Mouse (Mus musculus): ENCODE results near the gene Tmem184b.

Gene Tmem184b

DNA sequence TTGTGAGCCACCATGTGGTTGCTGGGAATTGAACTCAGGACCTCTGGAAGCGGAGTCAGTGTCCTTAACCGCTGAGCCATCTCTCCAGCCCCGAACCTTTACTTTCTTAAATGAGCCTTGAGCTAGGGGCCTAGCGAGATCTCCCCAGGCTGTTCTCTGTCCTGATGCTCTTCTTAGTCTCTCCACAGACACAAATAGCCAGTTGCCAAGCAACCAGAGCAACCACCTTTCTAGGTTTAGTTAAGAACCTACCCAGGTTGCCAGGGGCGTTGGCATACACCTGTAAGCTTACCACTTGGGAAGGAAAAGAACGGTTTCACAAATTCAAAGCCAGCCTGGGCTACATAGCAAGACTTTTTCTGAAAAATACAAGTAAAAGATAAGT lies 73.4 kb downstream of the Tmem184b start:
- no peak for DNase-seq

- no peak for DNase-seq
Observed at GRCm38 (mm10) chr15:79329346-79329978, 73.9 kb downstream of the Tmem184b start.

- no peak for DNase-seq
Observed at GRCm38 (mm10) chr15:79328939-79329275, 74.5 kb downstream of the Tmem184b start.

DNA sequence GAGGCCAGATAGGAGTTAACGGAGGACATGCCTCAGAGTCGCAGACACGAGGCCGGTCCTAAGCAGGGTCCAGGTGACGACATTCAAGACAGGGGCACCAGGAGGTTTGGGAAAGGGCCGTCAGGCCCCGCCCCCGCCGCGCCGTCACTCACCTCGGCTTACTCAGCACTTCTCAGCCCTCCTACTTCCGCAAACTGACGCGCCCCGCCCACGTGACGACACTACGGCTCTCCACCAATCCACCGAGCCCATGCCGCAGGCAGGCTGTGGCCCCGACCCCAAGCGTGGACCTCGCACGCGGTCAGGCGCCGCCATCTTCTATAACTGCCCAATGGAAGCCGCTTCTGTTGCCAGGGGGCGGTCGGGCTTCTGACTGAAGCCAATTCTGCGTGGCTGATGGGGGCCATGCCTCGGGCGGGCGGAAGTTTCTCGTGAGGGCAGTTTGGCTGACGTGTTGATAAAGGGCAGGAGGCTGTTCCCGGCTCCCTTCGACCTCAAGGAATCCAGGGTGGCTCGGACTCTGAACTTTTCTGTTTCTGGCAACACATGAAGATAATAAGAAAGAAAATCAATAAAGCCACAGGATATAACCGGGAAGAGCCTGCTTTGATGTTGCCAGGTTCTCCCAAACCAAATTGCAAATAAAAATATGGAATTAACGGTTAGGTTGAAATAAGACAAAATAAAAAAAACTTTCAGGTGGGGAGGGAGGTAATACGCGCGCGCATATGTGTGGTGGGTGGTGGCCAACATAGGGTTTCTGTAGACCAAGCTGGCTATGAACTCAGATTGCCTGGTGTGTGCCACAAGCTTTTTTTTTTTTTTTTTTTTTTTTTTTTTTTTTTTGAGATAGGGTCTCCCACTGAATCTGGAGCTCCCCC lies 75.1 kb downstream of the Tmem184b start, which contains the start of gene Pla2g6:
Gene Pla2g6, minus strand, starts transcription at position 333 of the 881 bp plus-strand sequence.
- peak; percentile 97 to 99 for DNase-seq

DNA sequence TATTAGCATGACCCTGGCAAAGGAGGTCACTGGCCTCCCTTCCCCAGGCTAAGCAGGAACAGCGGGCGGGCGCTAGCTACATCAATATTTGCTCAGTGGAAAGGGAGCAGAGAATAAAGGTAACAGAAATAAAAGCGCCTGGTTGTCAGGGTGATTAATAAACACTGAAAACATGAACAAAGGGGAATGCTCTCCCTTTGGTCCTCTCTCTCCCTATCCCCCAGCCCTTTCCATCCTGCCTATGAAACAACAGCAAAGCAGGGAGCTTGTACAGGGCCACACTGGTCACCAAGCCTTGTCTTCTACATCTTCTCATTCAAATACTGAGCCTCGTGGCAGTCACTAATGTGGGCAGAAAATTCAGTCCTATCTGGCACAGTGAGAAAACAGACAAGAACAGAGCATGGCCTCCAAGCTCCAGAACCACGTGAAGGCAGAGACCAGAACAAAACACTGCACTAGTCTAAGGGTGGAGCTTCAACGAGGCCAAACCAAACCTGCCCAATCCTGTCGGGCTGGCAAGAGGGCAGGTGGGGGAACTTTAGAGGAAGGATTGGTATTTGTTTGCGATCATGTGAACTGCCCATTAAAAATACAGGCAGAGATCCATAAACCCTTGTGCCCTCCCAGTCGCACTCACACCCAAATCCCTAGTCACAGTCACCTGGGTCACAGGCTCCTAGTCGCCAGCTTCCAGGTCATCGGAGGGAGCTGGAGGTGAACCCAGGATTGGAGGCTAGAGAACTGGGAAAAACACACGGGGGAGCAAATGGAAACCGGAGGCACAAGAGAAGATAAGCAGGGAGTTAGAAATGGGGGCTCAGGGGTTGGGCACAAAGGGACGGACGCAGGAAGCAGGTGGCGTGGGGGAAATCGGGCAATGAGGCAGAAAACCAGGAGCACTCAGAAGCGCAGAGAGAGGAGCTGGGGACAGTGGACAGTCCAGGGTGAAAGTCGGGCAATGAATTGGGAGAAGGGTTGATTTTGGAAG lies 76.1 kb downstream of the Tmem184b start:
- peak; percentile 44 to 52 for DNase-seq

DNA sequence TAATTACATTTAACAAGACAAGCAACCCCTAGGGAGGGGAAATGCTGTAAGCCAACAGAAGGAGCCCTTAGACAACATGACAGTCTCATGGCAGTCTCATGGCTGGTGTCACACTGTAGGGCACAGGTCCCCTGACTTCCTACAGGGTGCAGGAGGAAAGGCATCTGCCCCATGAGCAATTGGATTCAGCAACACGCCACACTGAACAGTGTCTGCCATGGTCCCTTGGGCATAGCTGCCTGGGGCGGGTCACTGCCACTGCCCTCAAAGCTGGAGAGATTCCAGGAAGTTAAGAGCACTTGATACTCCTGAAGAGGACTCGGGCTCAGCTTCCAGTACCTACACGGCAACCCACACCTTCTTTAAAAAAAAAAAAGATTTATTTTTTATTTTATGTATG lies 77.1 kb downstream of the Tmem184b start:
- no peak for DNase-seq

GRCm38 (mm10) chr15:79325742-79326141 lies 77.6 kb downstream of the Tmem184b start:
- no peak for DNase-seq

DNA sequence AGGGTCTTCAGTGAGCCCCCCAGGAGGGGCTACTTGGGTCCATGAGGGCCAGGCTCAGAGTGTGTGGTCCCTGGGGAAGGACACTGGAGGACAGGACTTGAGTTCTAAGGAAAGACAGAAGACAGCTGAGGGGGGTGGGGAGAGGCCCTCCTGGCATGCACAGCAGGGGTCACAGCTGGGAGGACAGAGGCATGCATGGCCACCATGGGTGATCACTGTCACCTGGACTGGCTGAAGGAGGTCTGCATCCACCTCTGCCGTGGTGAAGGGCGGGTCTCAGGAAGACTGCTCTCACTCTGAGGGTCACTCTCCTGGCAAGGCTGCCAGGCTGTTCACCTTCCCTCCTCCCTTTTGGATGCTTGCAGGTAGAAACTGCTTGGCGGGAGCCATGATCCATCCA lies 79.0 kb downstream of the Tmem184b start:
- DNase-seq = no peak

DNA sequence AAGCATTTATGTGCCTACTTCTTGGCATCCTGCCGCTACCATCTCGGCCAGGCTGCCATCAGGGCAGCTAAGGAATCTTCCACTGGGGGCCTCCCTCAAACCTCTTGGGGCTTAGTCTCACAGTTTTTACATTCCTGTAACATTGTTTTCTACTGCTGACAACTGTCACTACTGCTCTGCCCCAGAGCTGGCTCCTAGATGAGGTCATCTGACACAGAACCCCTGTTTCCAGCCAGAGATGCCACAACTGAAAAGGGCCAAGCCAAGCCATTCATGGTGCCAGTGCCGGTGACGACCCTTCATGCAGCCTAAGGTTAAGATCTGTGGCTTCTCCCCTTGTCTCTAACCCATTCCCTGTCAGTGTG lies 79.6 kb downstream of the Tmem184b start:
- no peak for DNase-seq

DNA sequence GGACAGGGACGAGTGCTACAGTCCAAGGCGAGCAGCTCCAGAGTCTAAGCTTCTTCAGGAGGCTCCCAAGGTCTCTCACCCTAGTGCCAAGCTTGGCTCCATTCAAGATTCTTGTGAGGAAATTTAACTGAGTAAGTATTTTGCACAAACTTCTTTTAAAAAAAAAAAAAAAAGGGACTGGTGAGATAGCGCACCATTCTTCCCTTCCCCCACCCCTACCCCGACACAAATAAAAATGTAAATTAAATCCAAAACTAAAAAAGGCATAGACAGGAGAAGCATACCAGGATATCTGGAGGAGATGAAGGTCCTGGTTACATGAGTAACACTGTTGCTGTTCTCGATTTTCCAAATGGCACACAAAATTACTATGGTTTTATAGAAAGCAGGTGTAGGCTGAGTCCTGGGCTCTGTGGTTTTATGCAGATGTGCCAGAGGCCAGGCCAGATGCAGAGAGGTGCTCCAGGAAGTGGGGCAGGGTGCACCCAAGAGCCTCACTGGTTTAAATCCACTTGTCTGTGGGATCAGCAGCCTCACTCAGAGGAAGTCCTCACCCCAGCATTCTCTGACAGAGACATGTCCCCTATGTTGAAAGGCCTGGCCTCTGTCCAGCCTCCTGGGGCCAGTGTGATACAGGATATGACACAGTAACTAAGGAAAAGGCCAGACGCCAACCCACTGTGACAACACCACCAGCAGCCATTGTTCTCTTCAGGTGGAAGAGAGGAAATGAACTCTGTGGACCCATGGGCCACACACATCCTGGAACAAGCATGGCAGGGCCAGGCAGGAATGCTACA lies 80.2 kb downstream of the Tmem184b start:
- no peak for DNase-seq

DNA sequence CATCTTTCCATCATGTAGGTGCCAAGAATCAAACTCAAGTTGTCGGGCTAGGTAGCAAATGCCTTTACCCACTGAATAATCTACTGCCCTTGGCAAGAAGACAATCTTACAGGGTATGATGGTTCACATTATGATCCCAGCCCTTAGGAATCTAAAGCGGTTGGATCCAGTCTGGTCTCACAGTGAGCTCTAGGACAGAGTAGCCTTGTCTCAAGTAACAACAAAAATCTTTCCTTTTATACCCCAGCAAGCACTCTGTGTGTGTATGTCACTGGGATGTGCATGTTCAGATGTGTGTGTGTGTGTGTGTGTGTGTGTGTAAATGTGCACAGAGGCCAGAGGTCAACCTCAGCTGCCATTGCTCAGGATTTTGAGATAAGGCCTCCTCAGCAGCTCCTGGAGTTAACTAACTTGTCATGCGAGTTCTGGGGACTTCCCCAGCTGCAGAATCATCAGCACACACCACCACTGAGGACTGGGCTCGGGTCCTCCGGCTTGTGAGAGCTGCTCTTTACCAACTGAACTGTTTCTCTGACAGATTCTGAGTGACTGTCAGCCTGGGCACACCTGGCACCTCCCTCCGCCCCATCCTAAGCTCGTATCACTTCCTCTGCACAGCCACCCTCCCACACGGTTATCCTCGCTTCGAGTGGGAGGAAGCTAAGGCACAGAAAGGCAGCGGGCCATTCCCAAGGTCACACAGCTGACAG lies 80.9 kb downstream of the Tmem184b start:
- DNase-seq = no peak

DNA sequence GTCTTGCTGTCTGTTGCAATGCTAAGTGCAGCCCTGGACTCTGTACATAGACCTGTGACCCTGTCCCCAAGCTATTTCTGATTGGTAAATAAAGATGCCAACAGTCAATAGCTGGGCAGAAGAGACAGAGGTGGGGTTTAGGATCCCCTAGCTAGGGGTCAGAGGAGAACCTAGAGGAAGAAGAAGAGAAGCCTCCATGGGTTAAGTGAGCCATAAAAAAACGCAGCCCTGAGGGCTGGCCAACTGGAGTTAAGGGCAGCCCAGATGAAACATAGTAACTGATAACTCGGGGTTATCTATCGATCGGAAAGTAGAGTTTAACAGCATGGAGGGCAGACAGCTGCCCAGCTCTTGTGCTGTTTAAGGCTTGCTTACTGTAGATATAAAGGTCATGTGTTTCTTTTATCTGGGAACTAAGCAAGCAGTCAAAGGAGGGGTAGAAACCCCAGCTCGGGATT lies 81.6 kb downstream of the Tmem184b start:
- DNase-seq = no peak

- DNase-seq = no peak
Observed at GRCm38 (mm10) chr15:79313848-79314369, 89.5 kb downstream of the Tmem184b start.

Measured in cerebellum, adult 18-20 months (tissue).